Mouse (Mus musculus): ENCODE data around the gene Nedd9. TPM values are rescaled to one million over a fixed set of nuclear protein-coding genes. Genes with fewer than 3 reads are reported as not detected.
A peak's percentile ranks its signal among the peaks of the same experiment; 100 is the strongest.

The Nedd9 gene
- polyA plus RNA-seq, 1 experiment from 2014 or later, result 25.4 TPM

DNA sequence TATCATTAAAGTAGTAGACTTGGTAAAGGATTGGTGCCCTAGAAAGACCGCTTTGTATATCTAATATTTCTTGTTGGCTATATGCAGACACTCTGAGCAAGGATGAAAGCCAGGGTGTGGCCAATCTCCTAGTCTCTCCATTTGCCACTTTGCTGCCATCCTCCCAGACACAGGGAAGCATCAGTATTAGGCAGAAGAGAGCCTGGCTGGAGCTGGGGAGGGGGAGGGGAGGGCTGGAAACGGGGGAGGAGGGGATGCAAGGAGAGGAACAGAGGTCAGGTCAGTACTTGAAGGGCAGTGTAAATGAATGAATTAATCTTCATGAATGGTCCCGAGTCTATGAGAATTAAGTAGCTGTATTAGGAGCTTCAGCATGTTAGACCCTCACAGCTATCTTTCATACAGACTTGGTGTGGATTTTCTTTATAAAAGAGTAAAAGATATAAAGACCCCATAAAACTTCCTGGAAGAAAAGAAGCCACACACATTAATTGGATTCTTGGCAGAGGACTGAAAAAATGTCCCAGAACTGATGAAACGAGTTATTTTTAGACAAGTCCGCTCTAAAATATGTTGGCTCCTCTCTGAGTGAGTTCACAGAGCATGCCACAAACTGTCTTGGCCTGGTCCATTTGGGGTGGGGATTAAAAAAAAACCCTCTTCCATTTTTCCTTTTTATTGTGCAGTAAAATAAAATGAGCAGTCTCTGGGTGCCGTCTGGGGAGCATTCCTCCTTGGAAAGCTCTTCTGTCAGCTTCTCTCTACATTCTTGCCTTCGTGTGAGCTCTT is 23.7 kb upstream of the Nedd9 start:
- no peak overlapping the region for H3K4me2 ChIP-seq (replicated peaks)
- no peaks in the 10 kb centered on the region for H3K4me1 ChIP-seq
- H3K27ac ChIP-seq (replicated peaks), result no peak overlapping the region
- no peak for ATAC-seq (replicated peaks)
- no peaks in the 10 kb centered on the region for H3K27me3 ChIP-seq
- no peak overlapping the region for H3K9ac ChIP-seq (replicated peaks)
- WGBS, result 52% methylated on average over 7 of the region's 7 CpGs
- no peaks in the 10 kb centered on the region for H3K9me3 ChIP-seq
- no peaks in the 10 kb centered on the region for H3K36me3 ChIP-seq
- H3K4me3 ChIP-seq, result no peak overlapping the region

- no peaks in the 10 kb centered on the region for H3K9me3 ChIP-seq
- no peaks in the 10 kb centered on the region for H3K36me3 ChIP-seq
- H3K27me3 ChIP-seq, result no peaks in the 10 kb centered on the region
- H3K27ac ChIP-seq (replicated peaks), result no peak overlapping the region
- no peak overlapping the region for H3K9ac ChIP-seq (replicated peaks)
- H3K4me3 ChIP-seq, result no peak overlapping the region
- ATAC-seq (replicated peaks), result no peak
- no peak overlapping the region for H3K4me2 ChIP-seq (replicated peaks)
- WGBS, result 32% methylated on average over 2 of the region's 2 CpGs
- no peaks in the 10 kb centered on the region for H3K4me1 ChIP-seq
Observed at GRCm38 (mm10) chr13:41505594-41505993, 18.4 kb upstream of the Nedd9 start.

DNA sequence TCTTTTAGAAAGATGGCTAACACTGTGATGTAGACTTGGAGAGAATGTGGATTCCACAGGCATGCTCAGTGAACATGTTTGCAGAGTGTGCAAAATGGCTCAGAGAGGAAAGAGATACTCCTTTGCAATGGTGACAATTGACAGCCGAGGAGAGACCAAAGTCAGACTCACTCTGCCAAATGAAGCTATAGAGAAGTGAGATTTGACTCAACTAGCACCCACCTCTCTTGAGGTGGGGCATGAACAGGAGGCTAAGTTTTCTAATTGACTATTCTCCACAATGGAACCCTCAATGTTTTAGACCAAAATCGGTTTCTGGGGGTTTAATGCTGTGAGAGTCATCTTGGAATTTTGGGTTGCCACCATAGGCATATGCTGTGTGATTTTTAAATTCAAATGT is 17.8 kb upstream of the Nedd9 start:
- no peaks in the 10 kb centered on the region for H3K36me3 ChIP-seq

GRCm38 (mm10) chr13:41504448-41504847 is 17.3 kb upstream of the Nedd9 start:
- Histone ChIP-seq H3K4me1 (no peaks in the 10 kb centered on the region), H3K9me3 (no peaks in the 10 kb centered on the region), H3K36me3 (no peaks in the 10 kb centered on the region), H3K4me3 (no peak overlapping the region), H3K9ac (replicated peaks) (no peak overlapping the region), H3K27ac (replicated peaks) (no peak overlapping the region), H3K27me3 (no peaks in the 10 kb centered on the region), H3K4me2 (replicated peaks) (no peak overlapping the region)
- no peak for ATAC-seq (replicated peaks)
- 95% methylated on average over 2 of the region's 2 CpGs for WGBS

More for the DNA sequence above, 17.8 kb upstream of the Nedd9 start:
- H3K4me1 ChIP-seq, result no peaks in the 10 kb centered on the region
- H3K27ac ChIP-seq (replicated peaks), result no peak overlapping the region
- H3K4me2 ChIP-seq (replicated peaks), result no peak overlapping the region
- 84% methylated on average over 2 of the region's 2 CpGs for WGBS
- no peak overlapping the region for H3K4me3 ChIP-seq
- ATAC-seq (replicated peaks), result no peak
- no peaks in the 10 kb centered on the region for H3K27me3 ChIP-seq
- H3K9ac ChIP-seq (replicated peaks), result no peak overlapping the region
- H3K9me3 ChIP-seq, result no peaks in the 10 kb centered on the region

DNA sequence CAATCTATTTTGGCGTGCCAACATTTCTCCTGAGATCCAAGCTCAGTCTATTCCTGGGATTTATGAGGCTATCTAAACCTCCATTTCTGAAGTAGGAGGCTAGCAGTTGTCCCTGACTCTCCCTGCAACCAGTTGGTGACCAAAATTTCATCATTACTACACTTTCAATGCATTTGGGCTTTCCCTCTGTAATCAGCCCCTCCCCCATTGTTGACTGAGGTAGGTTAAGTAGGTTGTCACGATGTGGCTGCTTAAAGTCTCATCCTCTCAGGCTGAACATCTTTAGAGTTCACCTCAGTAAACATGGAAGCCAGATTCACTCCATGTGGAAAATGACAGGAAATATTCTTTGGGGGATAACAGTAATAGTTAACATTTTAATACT is 15.7 kb upstream of the Nedd9 start:
- no peaks in the 10 kb centered on the region; the same call in 1 of the 2 replicates for H3K4me1 ChIP-seq
- ATAC-seq (replicated peaks), result no peak
- WGBS, result 78% methylated on average over 2 of the region's 2 CpGs

GRCm38 (mm10) chr13:41502136-41502916 is 15.2 kb upstream of the Nedd9 start:
- Histone ChIP-seq H3K4me1 (no peaks in the 10 kb centered on the region; the same call in 1 of the 2 replicates), H3K27me3 (no peaks in the 10 kb centered on the region), H3K4me2 (replicated peaks) (no peak overlapping the region), H3K36me3 (no peaks in the 10 kb centered on the region), H3K9me3 (no peaks in the 10 kb centered on the region), H3K9ac (replicated peaks) (no peak overlapping the region), H3K27ac (replicated peaks) (no peak overlapping the region), H3K4me3 (no peak overlapping the region)
- 59% methylated on average over 12 of the region's 12 CpGs for WGBS
- ATAC-seq (replicated peaks), result no peak

More for the DNA sequence above, 15.7 kb upstream of the Nedd9 start:
- no peaks in the 10 kb centered on the region for H3K9me3 ChIP-seq
- no peak overlapping the region for H3K4me3 ChIP-seq
- H3K27me3 ChIP-seq, result no peaks in the 10 kb centered on the region
- no peak overlapping the region for H3K9ac ChIP-seq (replicated peaks)
- no peaks in the 10 kb centered on the region for H3K36me3 ChIP-seq
- no peak overlapping the region for H3K27ac ChIP-seq (replicated peaks)
- no peak overlapping the region for H3K4me2 ChIP-seq (replicated peaks)

- Histone ChIP-seq H3K4me3 (no peak overlapping the region), H3K27ac (replicated peaks) (no peak overlapping the region), H3K27me3 (no peaks in the 10 kb centered on the region), H3K4me2 (replicated peaks) (no peak overlapping the region), H3K4me1 (no peaks in the 10 kb centered on the region; the same call in 1 of the 2 replicates), H3K9me3 (no peaks in the 10 kb centered on the region), H3K36me3 (no peaks in the 10 kb centered on the region), H3K9ac (replicated peaks) (no peak overlapping the region)
- 98% methylated on average over 3 of the region's 3 CpGs for WGBS
- no peak for ATAC-seq (replicated peaks)
Observed at GRCm38 (mm10) chr13:41500793-41501192, 13.6 kb upstream of the Nedd9 start.

DNA sequence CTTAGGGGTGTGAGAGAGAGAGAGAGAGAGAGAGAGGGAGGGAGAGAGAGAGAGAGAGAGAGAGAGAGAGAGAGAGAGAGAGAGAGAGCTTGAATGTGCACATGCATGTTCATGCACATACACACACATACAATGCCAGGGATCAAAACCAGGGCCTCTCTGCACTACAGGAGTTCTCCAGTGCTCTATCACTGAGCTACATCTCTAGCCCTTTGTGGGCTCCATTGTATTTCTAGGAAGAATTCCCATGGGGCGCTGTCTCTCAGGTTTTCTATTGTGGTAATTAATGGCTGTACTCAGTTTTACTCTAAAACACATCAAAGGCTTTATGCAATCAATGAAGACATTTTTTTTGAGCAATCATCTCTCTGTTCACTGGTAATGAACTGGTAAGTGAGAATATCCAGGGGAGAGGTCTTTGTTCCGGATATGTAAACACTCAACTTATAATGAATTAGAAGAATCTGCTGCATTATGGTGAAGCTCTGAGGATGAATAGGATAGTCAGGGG is 11.5 kb upstream of the Nedd9 start:
- Histone ChIP-seq H3K36me3 (no peaks in the 10 kb centered on the region), H3K9me3 (no peaks in the 10 kb centered on the region), H3K4me3 (no peak overlapping the region), H3K4me2 (replicated peaks) (no peak overlapping the region), H3K9ac (replicated peaks) (no peak overlapping the region), H3K27me3 (no peaks in the 10 kb centered on the region), H3K4me1 (no peaks in the 10 kb centered on the region; the same call in 1 of the 2 replicates), H3K27ac (replicated peaks) (no peak overlapping the region)
- no peak for ATAC-seq (replicated peaks)
- 37% methylated on average over 2 of the region's 2 CpGs for WGBS

DNA sequence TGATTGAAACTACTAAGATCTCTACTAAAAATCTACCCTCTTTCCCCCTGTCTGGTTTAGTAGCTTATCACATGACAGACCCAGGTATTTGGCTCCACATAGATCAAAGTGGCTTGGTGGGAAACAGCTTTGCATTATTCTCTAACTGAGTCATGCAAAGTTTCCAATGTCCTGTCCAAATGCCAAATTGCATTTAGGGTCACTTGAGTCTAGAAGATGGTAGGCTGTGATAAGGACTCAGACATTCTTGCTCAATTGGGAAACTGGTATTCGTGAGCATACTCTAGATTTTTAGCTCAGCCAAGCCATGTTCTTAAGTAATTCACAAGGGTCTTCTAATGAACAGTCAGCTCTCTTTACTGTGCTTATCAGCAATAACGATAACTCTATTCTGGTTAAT is 7.5 kb upstream of the Nedd9 start:
- Histone ChIP-seq H3K36me3 (no peaks in the 10 kb centered on the region), H3K27me3 (no peaks in the 10 kb centered on the region), H3K4me1 (no peaks in the 10 kb centered on the region; the same call in 1 of the 2 replicates), H3K9me3 (no peaks in the 10 kb centered on the region), H3K4me2 (replicated peaks) (no peak overlapping the region), H3K9ac (replicated peaks) (no peak overlapping the region), H3K4me3 (no peak overlapping the region), H3K27ac (replicated peaks) (no peak overlapping the region)
- ATAC-seq (replicated peaks), result no peak
- WGBS, result 96% methylated on average over 2 of the region's 2 CpGs

DNA sequence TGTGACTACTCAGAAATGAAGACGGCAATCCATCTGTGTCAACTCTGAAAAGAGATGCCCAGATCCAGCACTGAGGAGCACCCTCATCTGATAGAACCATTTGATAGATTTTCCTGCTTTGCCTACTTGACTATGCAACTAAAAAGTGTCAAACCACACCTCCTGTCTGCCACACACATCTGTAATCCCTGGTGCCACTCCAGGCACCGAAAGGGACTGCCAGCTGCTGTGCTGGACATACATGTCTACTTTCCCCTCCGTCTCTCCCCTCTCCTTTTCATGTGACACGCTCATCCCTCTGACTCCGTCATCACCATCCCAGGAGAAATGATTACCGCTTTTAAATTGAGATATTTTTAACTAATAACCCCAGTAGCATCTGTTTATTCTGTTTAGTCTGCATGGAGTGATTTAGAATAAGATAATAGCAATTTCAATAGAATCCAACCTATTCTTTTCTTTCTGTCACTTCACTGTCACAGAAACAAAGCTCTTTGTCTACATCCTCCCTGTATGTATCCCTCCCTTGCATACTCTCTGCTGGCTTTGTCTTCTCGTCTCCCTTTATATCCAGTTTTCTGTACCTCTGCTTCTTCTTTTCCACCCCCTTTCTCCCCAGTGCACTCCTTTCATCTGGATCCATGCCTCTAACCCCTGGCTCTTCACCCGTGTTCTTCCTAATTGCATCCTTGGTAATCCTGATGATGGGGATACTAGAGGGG is 5.0 kb upstream of the Nedd9 start:
- H3K4me1 ChIP-seq, result no peaks in the 10 kb centered on the region
- H3K9ac ChIP-seq (replicated peaks), result no peak overlapping the region
- peak; percentile 60; the same call in 1 of the 2 replicates for ATAC-seq (replicated peaks)
- no peaks in the 10 kb centered on the region for H3K36me3 ChIP-seq
- WGBS, result 70% methylated on average over 8 of the region's 8 CpGs
- H3K4me2 ChIP-seq (replicated peaks), result no peak overlapping the region
- no peaks in the 10 kb centered on the region for H3K27me3 ChIP-seq
- H3K4me3 ChIP-seq, result no peak overlapping the region
- H3K9me3 ChIP-seq, result no peaks in the 10 kb centered on the region
- peak overlapping the region; percentile 59 for H3K27ac ChIP-seq (replicated peaks)

DNA sequence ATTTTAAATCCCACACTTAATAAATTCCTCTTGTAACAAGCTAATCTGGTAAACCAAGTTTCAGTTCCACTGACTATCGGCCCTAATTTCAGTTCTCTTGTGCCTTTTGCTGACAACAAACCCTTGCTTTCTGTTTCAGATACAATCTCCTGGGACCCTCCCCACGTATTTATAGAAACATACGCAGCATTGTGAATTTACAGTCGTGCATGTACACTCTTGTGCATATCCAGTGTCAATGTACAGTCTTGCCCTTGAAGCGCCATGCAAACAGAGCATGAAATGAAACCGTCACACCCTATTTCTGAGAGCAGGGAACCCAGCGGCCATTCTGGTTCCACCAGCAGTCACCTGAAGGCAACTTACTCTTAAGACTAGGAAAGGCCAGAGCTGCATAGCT is 4.4 kb upstream of the Nedd9 start:
- Histone ChIP-seq H3K4me3 (no peak overlapping the region), H3K9me3 (no peaks in the 10 kb centered on the region), H3K27me3 (no peaks in the 10 kb centered on the region), H3K9ac (replicated peaks) (no peak overlapping the region), H3K4me2 (replicated peaks) (no peak overlapping the region), H3K27ac (replicated peaks) (peak overlapping the region; percentile 59; the same call in 1 of the 2 replicates), H3K36me3 (no peaks in the 10 kb centered on the region), H3K4me1 (no peaks in the 10 kb centered on the region)
- ATAC-seq (replicated peaks), result no peak
- WGBS, result 92% methylated on average over 7 of the region's 7 CpGs

DNA sequence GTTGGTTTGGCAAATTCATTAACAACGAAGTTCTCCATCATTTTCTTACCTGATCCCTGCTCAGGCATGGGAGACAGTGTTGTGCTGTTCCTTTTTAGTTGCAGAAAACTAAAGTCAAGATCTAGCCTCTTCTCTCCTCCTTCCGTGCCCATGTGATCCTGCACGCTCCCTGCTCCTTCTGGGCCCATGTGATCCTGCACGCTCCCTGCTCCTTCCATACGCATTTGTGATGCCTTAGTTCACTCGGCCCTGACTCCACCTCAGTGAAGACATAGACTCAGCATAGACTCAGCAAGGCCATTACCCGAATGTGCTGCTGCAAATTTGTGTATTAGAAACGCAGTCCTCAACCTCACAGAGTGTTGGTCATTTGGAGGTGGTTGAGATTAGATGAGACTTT is 3.1 kb upstream of the Nedd9 start:
- Histone ChIP-seq H3K4me2 (replicated peaks) (no peak overlapping the region), H3K4me1 (no peaks in the 10 kb centered on the region), H3K4me3 (no peak overlapping the region), H3K27ac (replicated peaks) (no peak overlapping the region), H3K27me3 (no peaks in the 10 kb centered on the region), H3K9ac (replicated peaks) (no peak overlapping the region), H3K9me3 (no peaks in the 10 kb centered on the region), H3K36me3 (no peaks in the 10 kb centered on the region)
- ATAC-seq (replicated peaks), result no peak
- 84% methylated on average over 8 of the region's 8 CpGs for WGBS

Measured in forebrain, embryonic 15.5 days (tissue).